Mouse (Mus musculus) forebrain, embryonic 16.5 days (tissue): ENCODE measurements at regions not wholly inside any gene's neighbourhood (a gene's known extent, or its start where the extent isn't known, plus 50 kb on each side); places are given as distances from the start of the nearest gene placed in this dataset.

ENCODE experiments used
- ATAC-seq: fragments of 200-750 bp; cut with Nextera tagmentation; 2 replicates; pipeline ENCODE4 v1.8.0; 2017; ENCODE audit warnings: mild to moderate bottlenecking, moderate library complexity
- H3K27ac ChIP-seq: fragments of 300-500 bp; sonication (generic); 2 replicates; pipeline ENCODE4 v1.5.1; 2014; ENCODE audit warnings: low read length, control low read depth
- H3K27me3 ChIP-seq: fragments of 300-500 bp; sonication (generic); replicated peaks from 2 replicates; pipeline ENCODE4 v1.6.1; 2014; ENCODE audit warnings: low read length; ENCODE audit not compliant: control insufficient read depth, insufficient read depth
- H3K36me3 ChIP-seq: fragments of 300-500 bp; sonication (generic); 2 replicates; pipeline ENCODE4 v1.6.1; 2014; ENCODE audit not compliant: control insufficient read depth, insufficient read depth
- H3K4me1 ChIP-seq: fragments of 300-500 bp; sonication (generic); replicated peaks from 2 replicates; pipeline ENCODE4 v1.6.1; 2014; ENCODE audit warnings: low read length; ENCODE audit not compliant: control insufficient read depth, insufficient read depth
- H3K4me2 ChIP-seq: fragments of 300-500 bp; sonication (generic); 2 replicates; pipeline ENCODE4 v1.6.1; 2014; ENCODE audit warnings: mild to moderate bottlenecking, low read length, control low read depth
- H3K4me3 ChIP-seq: fragments of 300-500 bp; sonication (generic); replicated peaks from 2 replicates; pipeline ENCODE4 v1.5.1; 2014; ENCODE audit warnings: mild to moderate bottlenecking, low read length, control low read depth
- H3K9ac ChIP-seq: fragments of 300-500 bp; sonication (generic); replicated peaks from 2 replicates; pipeline ENCODE4 v1.6.1; 2014; ENCODE audit warnings: low read depth, low read length, control low read depth
- H3K9me3 ChIP-seq: fragments of 300-500 bp; sonication (generic); 2 replicates; pipeline ENCODE4 v1.6.1; 2016; ENCODE audit warnings: low read length; ENCODE audit not compliant: control insufficient read depth
- WGBS: fragments of 180-500 bp; shearing (Covaris S2); extraction: QIAGEN DNeasy Blood & Tissue Kit; methylation state at CpG from one replicate; pipeline ENCODE4 v1.1.7; 2014; 5-methylcytosine and 5-hydroxymethylcytosine counted together

- no peaks in the 10 kb centered on the region for H3K4me1 ChIP-seq
- no peaks in the 10 kb centered on the region for H3K36me3 ChIP-seq
- WGBS: 63% methylated on average over 2 of the region's 2 CpGs
- H3K9ac ChIP-seq: no peak overlapping the region
- no peaks in the 10 kb centered on the region for H3K9me3 ChIP-seq
- H3K4me3 ChIP-seq: no peak overlapping the region
- H3K27ac ChIP-seq: no peak overlapping the region
- H3K27me3 ChIP-seq: no peaks in the 10 kb centered on the region
- ATAC-seq: no peak
- no peak overlapping the region for H3K4me2 ChIP-seq
Measured at GRCm38 (mm10) chr3:48911758-48912157, 845.4 kb downstream of the Pcdh18 start.

GRCm38 (mm10) chr3:48890403-48890802 lies 866.7 kb downstream of the Pcdh18 start:
- H3K27ac ChIP-seq: no peak overlapping the region
- 30% methylated on average over 3 of the region's 3 CpGs for WGBS
- H3K9me3 ChIP-seq: no peaks in the 10 kb centered on the region
- no peak overlapping the region for H3K9ac ChIP-seq
- no peak overlapping the region for H3K4me3 ChIP-seq
- H3K4me2 ChIP-seq: no peak overlapping the region
- H3K4me1 ChIP-seq: no peaks in the 10 kb centered on the region
- no peaks in the 10 kb centered on the region for H3K27me3 ChIP-seq
- peak; percentile 38; the same call in 1 of the 2 replicates for ATAC-seq
- H3K36me3 ChIP-seq: no peaks in the 10 kb centered on the region

GRCm38 (mm10) chr3:48887885-48888284 lies 869.2 kb downstream of the Pcdh18 start:
- Histone ChIP-seq H3K27me3 (no peaks in the 10 kb centered on the region), H3K4me3 (no peak overlapping the region), H3K36me3 (no peaks in the 10 kb centered on the region), H3K9me3 (no peaks in the 10 kb centered on the region), H3K4me1 (no peaks in the 10 kb centered on the region), H3K4me2 (no peak overlapping the region), H3K27ac (no peak overlapping the region), H3K9ac (no peak overlapping the region)
- no peak for ATAC-seq
- 52% methylated on average over 4 of the region's 4 CpGs for WGBS

GRCm38 (mm10) chr3:48869527-48869926 lies 887.6 kb downstream of the Pcdh18 start:
- Histone ChIP-seq H3K27me3 (no peaks in the 10 kb centered on the region), H3K9me3 (no peaks in the 10 kb centered on the region), H3K4me3 (no peak overlapping the region), H3K4me2 (no peak overlapping the region), H3K27ac (no peak overlapping the region), H3K9ac (no peak overlapping the region), H3K36me3 (no peaks in the 10 kb centered on the region), H3K4me1 (no peaks in the 10 kb centered on the region)
- peak; percentile 73; the same call in 1 of the 2 replicates for ATAC-seq
- WGBS: 52% methylated on average over 2 of the region's 2 CpGs

GRCm38 (mm10) chr3:48846049-48846653 lies 911.0 kb downstream of the Pcdh18 start:
- WGBS: 21% methylated on average over 6 of the region's 6 CpGs
- ATAC-seq: peak; percentile 89
- Histone ChIP-seq H3K9ac (no peak overlapping the region), H3K4me2 (peak overlapping the region; percentile 37; the same call in 1 of the 2 replicates), H3K9me3 (no peaks in the 10 kb centered on the region), H3K36me3 (no peaks in the 10 kb centered on the region), H3K27me3 (no peaks in the 10 kb centered on the region), H3K4me3 (no peak overlapping the region), H3K4me1 (peaks cover 6% of the 10 kb centered on the region; the same call in 1 of the 2 replicates), H3K27ac (no peak overlapping the region)

- Histone ChIP-seq H3K4me3 (no peak overlapping the region), H3K9me3 (no peaks in the 10 kb centered on the region), H3K4me1 (peaks cover 3% of the 10 kb centered on the region; the same call in 1 of the 2 replicates), H3K9ac (no peak overlapping the region), H3K27me3 (no peaks in the 10 kb centered on the region), H3K4me2 (no peak overlapping the region), H3K27ac (no peak overlapping the region), H3K36me3 (no peaks in the 10 kb centered on the region)
- 91% methylated on average over 3 of the region's 3 CpGs for WGBS
- no peak for ATAC-seq
Measured at GRCm38 (mm10) chr3:48840692-48841091, 916.4 kb downstream of the Pcdh18 start.

GRCm38 (mm10) chr3:48823360-48823759 lies 933.8 kb downstream of the Pcdh18 start:
- WGBS: 40% methylated on average over 6 of the region's 6 CpGs
- no peak overlapping the region for H3K27ac ChIP-seq
- 0 out of 2 replicates have a peak, but pooled peaks have one; percentile 23 for ATAC-seq

GRCm38 (mm10) chr3:48804398-48804797 lies 952.7 kb downstream of the Pcdh18 start:
- Histone ChIP-seq H3K9me3 (peaks cover 6% of the 10 kb centered on the region), H3K4me3 (no peak overlapping the region), H3K27me3 (0 out of 2 replicates have a peak, but pooled peaks cover 3% of the 10 kb centered on the region), H3K4me2 (no peak overlapping the region), H3K4me1 (no peaks in the 10 kb centered on the region), H3K9ac (no peak overlapping the region), H3K27ac (no peak overlapping the region), H3K36me3 (no peaks in the 10 kb centered on the region)
- 12% methylated on average over 5 of the region's 5 CpGs for WGBS
- ATAC-seq: peak; percentile 97

More at GRCm38 (mm10) chr3:48823360-48823759, 933.8 kb downstream of the Pcdh18 start:
- H3K27me3 ChIP-seq: no peaks in the 10 kb centered on the region
- H3K36me3 ChIP-seq: no peaks in the 10 kb centered on the region
- H3K9me3 ChIP-seq: no peaks in the 10 kb centered on the region
- no peaks in the 10 kb centered on the region for H3K4me1 ChIP-seq
- no peak overlapping the region for H3K4me3 ChIP-seq
- H3K9ac ChIP-seq: no peak overlapping the region
- no peak overlapping the region for H3K4me2 ChIP-seq

- Histone ChIP-seq H3K4me3 (no peak overlapping the region), H3K9ac (no peak overlapping the region), H3K9me3 (no peaks in the 10 kb centered on the region), H3K36me3 (no peaks in the 10 kb centered on the region), H3K27me3 (no peaks in the 10 kb centered on the region), H3K4me2 (no peak overlapping the region), H3K27ac (no peak overlapping the region), H3K4me1 (no peaks in the 10 kb centered on the region)
- no peak for ATAC-seq
- WGBS: 91% methylated on average over 4 of the region's 4 CpGs
Measured at GRCm38 (mm10) chr3:48771709-48772108, 985.4 kb downstream of the Pcdh18 start.
